Mouse (Mus musculus): Measurements from ENCODE around the gene Arhgef7.
A peak's percentile ranks its signal among the peaks of the same experiment; 100 is the strongest.

Gene Arhgef7

DNA sequence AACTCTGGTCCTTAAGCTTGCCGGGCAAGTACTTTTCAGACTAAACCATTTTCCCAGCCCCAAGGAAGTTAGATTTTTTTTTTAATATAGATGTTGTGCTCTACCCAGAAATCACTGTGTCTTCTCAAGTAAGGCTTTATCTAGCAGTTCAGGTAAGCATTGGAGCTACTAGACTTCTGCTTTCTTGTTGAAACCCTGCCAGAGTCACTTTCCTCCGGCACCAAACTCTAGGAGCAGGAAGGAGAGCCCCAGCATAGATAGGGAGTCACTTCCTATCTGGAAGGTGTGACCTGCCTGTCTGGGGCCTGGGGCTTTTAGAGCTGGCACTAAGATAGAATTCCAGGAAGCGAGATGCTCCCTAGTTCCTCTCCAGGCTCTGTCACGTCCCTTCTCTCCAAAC, 10.3 kb upstream of the Arhgef7 start:
- no peak for DNase-seq (ENCODE audit: low read depth, low spot score)

DNA sequence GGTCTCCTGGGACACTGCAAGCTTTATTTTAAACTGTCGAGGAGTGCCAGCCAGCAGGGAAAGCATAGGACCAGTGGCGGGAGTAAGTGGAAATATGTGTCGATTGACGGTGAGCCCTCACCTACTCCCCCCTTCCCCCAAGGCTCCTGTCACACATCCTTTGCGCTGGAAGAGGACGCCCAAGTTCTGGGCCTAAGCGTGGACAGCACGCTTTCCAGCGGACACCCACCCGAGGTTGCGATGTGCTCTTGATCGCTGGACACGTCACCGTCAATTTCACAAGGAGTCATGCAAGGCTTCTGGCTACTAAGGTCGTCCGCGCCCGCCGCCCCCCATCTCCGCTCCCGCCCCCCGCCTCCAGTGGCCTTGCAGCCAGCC, 259 bp upstream of the Arhgef7 start:
- DNase-seq (ENCODE audit: low read depth, low spot score) = peak; percentile 13

DNA sequence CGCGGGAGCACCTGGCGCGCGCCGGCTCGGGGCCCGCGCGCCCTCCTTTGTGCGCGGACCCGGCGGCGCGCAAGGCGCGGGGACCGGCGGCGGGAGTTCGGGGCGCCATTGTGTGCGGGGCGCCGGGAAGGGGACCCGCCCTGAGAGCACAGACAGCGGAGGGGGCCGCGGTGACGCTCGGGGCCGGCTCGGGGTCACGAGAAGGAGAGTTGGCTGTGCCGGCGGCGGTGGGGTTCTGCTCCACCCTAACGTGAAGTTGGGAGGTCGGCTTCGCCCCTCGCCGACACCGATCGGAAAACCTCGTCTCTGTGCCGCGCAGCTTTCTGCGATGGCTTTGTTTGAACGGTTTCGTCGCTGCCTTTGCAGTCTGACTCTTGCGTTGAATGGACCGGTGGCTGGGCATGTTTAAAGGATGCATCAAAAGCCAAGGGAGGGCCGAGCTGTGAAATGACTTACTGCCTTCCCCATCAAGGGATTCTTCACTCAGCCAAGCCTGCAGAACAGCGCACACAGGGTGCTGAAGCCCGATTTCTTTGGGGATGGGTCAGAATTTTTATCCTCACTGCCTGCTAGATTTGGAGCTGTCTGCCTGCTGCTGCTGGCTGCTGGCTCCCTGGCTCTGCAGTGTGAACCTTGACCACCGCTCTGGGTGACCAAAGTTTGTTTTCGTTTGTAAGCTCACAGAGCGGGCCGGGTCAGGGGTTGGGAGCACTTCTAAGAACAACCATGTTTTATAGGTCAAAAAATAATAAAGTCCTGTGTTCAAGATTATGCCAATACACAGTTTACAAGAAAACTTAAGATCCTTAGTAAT, 1.2 kb downstream of the Arhgef7 start:
- peak; percentile 24 for DNase-seq (ENCODE audit: low read depth, low spot score)

DNA sequence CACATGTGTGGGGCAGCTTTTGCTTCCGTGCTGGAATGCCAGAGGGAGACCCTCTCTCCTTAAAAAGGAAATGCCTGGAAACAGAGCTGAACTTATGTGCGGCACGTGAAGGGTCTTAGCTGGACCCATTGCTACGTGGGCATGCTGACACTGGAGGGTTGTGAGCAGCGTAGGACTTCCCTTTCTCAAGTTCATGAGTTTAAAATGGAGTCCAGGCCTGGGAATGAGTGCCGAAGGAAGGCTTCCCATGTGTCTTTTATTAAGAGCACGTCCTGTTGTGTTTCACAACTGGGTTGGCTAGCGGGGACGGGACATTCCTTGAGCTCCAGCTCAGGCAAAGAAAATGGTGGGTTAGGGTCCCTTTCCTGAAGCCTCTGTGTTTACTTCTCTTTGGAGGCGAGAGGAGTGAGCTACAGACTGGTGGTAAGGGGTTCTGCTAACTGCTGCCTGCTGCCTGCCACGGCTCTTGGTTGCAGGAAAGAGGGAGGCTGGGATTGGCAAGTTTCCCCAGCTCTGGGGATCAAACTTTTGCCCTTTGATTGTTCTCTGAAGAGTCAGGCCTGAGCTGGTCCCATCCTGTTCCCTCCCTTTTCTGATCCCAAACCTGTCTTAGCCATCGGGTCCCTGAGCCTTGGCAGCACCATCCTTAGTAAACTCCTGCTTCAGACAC, 2.9 kb downstream of the Arhgef7 start:
- DNase-seq (ENCODE audit: low read depth, low spot score) = no peak

DNA sequence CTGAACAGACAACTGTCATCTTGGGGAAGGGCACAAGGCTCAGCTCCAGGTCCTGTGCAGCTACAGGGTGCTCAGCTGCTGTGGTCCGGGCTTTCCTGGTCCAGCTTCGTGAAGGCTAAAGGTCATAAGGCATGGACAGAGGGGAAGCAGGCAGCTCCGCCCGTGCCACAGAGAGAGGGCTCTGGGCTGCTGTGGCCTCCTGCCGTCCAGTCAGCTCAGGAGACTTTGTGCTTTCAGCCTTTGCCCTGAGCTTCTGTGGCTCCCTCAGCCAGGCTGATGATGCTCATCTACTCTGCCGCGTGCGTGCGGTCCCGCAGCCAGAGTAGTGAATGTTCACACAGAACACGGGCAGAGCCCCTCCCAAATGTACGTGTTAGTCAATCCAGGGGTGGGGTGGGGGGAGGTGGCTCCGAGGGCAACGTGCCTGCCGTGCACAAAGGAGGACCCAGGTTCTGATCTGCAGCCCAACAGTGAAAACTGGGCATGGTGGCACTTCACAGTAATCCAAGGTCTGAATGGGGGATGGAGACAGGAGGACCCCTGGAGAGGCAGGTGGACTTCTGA, 8.2 kb downstream of the Arhgef7 start:
- no peak for DNase-seq (ENCODE audit: low read depth, low spot score)

DNA sequence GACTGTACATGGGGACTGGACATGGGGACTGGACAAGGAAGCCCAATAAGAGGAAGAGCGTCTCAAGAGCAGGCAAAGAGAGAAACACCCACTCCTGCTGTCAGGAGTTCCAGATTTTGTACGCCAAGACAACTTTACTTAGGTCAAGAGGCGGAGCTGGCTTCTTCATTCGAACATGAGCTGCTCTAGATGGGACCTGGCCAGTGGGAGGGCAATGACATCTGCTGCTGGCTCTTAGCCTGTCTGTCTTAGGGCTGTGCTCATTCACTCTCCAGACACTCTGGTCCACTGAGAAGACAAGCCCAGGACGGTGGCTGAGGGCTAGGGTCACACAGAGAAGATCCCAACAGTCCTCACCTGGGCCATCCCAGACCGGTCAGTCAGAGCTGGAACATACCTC, 9.6 kb downstream of the Arhgef7 start:
- DNase-seq (ENCODE audit: low read depth, low spot score) = no peak

DNA sequence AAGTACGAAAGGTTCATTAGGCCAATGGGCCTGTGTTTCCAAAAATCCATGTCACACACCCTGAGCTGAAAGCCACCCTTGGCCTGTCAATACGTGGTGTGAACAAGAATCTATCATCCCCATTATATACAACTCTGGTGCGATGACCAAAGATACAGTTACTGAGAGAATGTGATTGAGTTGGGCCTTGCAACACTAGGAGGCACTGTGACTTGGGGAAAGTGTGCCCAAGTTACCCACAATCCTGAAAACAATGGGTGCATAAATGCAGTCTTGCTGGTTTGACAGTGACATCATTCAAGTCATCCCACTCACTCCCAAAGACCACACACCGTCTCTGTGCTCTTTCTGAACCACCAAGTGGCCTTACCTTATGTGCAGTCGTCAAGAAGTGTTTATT, 11.6 kb downstream of the Arhgef7 start:
- DNase-seq (ENCODE audit: low read depth, low spot score) = no peak

DNA sequence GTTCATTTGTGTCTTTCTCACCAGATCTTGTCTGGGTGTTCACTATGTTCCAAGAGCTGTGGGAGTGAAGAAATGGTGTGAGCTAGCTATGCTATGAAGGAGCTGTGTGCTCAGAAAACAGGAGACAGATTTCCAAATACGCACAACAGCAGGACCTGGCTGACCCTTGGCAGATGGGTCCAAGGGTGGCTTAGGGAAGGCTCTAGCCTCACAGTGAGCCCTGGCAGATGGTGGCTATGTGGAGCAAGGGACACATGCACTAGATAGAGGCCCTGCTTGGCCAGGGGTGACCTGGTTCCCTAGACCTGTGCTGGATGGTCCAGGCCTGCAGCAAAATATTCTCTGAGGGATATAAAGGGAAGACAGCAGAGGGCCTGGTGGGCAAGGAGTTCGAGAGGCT, 13.3 kb downstream of the Arhgef7 start:
- no peak for DNase-seq (ENCODE audit: low read depth, low spot score)

DNA sequence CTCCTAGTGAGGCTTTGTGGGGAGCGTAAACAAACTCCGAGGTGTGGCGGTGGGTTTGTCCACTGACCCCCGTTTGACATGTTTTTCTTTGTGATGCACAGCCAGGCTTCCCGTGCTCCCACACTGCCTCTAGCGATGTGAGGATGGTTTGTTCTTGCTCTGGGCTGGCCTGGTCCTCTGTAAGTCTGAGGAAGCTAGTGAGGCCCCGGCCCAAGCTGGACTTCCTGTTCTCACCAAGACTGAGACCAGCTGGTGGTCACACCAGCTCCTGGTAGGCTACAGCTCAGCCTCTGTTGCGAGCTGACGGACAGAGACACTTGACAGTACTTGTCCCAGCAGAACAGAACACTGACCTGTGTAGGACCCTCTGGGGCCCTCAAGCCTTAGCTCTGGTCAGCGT, 16.1 kb downstream of the Arhgef7 start:
- DNase-seq (ENCODE audit: low read depth, low spot score) = no peak

DNA sequence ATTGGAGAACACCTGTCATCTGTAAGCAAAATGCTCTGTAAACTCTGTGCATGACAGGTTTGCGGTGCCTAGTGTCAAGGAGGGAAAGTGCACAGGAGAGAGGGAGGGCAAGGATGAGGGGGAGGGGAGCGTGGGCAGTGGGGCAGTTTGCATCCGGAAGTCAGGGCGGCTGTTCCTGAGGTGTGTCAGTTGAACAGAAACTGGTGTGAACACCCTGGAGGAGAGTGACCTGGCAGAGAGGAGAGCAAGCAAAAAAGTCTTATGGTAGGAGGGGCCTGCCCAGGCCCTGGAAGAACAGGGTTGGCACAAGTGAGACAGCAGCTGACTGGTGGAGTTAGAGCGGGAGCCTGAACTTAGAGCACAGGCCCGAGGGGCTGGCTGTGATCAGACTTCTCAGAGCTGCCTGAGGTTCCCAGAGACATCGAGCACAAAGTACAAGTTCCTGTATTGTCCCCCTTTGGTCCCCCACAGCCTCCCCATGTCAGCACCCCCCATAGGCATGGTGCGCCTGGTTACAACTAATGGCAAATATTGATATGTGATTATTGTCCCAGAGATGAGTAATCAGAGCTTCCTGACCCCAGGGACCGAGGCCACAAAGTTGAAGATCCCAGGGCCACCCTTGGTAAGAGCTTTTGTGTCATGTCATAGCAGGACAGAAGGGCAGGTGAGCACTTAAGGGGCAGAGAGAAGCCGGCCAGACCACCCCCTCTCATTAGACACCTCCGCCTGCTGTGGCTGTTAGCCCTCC, 19.5 kb downstream of the Arhgef7 start:
- no peak for DNase-seq (ENCODE audit: low read depth, low spot score)

DNA sequence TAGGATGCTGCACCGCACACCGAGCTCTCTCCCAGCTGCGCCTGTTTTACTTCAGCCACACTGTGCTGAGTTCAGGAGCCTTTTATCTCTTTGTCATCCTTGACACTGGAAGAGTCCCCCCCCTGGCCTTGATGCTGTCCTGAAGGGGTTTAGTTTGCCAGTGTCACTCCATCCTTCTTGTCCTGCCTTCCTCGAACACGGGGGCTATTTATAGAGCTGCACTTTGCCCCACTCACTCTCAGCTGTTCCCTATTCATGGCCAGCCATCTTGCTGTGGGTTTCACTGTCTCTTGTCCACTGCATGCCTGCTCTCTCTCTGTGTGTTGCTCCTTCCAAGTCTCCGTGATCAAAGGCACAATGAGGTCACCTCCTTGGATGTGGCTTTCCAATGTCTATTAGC, 22.0 kb downstream of the Arhgef7 start:
- no peak for DNase-seq (ENCODE audit: low read depth, low spot score)

DNA sequence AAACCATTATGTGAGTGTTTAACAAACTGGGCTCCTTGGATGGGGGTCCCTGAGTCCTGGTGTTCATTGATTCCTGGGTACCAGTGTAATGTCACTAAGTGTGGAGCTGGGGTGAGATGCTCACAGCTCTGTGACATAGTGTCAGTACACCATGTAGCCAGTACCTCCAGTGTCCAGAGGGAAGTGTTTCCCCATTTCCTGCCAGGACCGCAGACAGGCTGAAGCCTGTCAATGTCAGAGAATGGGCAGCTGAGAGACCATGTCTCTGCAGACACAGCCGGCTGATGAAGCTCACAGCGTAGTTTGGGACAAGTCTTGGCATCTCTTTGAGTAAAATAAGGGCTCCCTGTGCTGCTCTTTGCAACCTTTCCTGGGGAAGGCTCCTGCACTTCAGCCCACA, 24.8 kb downstream of the Arhgef7 start:
- DNase-seq (ENCODE audit: low read depth, low spot score) = no peak

DNA sequence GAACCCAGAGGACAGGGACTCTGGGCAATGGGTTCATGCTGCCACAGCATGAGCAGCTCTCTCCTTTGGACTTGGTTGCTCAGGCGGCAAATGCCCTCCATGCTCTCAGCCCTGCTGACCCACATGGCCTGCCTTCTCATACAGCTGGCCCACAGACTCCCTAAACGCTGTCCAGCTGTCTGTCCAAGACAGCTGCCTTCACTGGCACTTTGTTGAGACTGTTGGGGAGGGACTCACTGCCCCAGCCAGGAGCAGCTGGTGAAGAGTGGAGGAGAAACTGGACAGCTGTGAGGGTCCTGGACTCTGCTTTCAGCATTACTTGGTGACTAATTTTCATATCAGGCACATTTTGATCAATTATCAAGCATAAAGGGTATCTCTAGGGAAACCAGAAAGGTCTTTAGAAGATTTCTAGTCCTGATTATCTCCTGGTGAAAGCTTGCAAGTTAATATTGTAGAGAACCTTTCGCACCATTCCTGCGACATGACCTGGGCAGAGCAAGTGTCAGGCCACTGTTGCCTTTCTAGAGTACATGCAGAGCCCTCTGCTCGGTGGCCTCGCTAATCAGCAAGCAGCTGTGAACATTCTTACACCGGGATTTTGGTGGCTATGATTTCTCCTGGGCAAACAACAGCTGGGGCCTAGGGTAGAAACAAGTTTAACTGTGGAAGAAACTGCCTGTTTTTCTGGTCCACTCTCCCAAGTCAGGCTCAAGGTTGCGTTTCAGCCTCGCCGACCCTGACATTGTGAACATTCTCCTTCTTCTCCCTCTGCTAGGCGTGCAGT, 25.8 kb downstream of the Arhgef7 start:
- DNase-seq (ENCODE audit: low read depth, low spot score) = no peak

DNA sequence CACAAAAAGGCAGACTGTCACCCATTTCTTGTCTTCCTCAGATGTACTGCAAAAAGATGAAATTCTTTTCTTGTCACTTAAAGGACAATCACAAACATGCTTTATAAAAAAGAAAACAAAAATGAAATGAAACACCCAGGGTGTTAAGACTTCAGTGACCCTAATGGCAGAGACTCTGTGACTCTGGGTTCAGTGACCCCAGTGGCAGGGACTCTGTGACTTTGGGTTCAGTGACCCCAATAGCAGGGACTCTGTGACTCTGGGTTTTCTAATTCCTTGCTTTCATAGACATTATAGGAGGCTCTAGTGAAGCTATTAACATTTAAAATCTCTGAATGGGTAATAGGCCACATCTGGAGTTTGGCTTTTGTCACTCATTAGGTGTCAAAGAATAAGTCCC, 27.2 kb downstream of the Arhgef7 start:
- no peak for DNase-seq (ENCODE audit: low read depth, low spot score)

DNA sequence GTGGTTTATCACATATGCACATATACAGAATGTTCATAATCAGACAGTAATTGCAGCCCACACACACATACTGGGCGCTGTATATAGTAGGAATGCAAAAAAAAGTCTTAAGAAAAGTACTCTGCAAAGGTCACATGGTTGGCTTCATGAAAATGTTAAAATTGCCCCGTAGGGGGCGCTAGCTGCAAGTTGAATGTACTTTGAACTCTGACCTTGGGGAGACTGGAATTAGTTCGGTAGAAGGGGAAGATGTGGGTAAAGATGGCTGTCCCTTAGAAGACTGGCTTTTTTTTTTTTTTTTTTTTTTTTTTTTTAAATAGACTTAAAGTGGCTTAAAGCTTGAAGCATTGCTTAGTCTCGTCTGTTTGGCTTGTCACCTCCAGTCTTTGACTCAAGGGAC, 28.4 kb downstream of the Arhgef7 start:
- peak; percentile 61 for DNase-seq (ENCODE audit: low read depth, low spot score)

DNA sequence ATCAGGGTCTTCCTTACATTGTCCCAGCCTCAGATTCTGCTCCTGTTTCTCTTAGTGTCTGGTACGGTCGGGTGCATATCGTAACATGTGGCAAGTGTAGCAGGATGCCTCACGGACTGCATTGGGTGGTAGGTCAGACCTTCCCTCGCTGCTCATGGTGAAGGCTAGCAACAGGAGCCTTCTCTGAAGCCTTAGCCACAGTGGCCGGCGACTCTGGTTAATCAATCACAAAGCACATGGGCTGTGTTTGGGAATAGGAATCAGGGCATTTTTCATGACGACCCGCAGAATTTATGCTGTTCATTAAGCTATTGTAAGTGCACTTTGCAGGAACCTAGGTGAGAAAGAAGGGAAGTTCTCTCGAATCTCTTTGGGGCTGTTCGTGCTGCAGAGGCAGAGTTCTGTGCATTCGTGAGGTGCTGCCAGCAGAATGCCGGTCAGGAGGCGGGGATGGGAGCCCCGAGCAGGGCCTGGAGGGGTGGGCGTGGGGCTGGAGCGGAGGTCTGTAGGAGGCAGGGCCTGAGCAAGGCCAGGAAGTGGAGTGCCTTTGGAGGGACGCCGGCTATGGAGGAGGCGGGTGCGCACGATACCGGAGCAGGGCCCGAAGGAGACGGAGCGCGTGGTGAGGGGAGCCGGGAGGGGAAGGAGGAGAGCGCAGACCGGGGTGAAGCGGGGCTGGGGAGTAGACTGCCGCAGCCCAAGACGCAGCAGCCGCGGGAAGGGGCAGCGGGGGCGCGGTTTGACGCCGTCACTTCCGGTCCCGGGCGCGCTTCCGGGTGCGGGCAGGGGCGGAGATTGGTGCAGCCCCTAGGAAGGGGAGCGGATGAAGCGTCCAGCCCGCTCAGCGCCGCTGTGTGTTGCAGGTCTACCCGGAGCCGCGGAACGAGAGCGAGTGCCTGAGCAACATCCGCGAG, 30.3 kb downstream of the Arhgef7 start:
- peak; percentile 83 for DNase-seq (ENCODE audit: low read depth, low spot score)

DNA sequence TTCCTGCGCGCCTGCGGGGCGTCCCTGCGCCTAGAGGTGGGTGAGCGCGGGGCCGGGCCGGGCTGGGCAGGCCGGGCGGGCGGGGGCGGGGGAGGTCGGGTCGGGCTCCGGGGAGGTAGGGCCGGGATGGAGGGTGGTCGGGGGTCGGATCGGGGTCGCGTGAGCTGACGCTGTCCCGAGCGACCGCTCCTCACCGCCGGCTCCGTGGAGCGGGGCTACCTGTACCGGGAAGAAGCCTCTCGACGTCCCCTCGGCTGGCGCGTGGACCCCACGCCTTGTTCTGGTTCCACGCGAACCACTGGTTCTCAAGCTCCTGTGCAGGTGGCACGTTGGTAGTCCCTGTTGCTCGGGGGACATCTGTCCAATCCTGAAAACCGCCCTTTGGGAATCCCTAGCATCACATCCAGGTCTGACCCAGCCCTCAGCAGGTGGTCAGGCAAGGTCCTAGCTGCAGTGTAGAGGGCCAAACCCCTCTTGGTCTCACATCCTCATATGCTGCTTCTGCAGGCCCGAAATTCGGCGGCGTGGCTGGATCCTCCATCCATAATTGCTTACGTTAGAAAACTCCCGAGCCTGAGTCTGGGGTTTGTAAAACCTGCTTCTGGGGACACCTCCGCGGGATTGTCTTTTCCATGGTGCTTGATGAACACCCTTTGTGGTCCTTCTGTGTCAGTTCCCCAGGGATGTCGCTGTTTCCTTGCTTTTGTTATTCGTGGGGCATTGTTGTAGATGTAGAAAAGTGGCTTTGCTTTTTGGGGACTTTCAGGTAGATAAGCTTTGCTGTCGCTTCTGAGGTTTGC, 31.2 kb downstream of the Arhgef7 start:
- DNase-seq (ENCODE audit: low read depth, low spot score) = peak; percentile 11

DNA sequence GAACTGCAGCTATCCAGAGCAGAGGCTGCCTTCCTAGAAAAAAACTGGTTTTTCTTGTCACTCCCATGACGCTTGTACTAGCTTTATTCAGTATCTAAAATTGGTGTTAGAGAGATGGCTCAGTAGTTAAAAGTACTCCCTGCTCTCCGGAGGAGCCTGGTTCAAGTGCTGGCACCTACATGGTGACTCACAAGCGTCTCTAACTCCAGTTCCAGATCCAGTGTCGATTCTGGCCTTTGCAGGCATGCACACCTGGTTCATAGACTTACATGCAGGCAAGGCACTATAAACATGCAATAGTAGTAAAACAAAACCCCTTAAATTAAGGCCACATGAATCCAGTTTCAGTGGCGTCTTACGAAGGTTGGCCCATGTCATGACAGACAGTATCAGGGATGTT, 34.0 kb downstream of the Arhgef7 start:
- DNase-seq (ENCODE audit: low read depth, low spot score) = no peak

DNA sequence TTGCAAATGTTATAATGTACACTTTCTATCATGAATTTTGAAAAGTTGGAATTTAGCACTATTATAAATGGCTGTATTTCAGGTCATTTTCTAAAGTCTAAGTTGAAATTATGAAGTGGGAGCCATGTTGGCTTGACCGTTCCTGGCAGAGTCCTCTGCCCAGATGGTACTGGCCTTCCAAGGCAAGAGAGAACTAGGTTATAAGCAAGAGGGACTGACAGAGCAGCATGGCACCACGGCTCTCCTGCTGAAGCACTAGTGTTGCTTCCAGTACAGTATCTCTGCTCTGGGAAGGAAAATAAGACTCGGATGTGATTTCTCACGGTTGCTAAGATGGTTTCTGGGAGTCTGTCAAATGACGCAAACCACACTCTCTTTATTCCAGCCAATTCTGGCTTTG, 34.5 kb downstream of the Arhgef7 start:
- no peak for DNase-seq (ENCODE audit: low read depth, low spot score)

DNA sequence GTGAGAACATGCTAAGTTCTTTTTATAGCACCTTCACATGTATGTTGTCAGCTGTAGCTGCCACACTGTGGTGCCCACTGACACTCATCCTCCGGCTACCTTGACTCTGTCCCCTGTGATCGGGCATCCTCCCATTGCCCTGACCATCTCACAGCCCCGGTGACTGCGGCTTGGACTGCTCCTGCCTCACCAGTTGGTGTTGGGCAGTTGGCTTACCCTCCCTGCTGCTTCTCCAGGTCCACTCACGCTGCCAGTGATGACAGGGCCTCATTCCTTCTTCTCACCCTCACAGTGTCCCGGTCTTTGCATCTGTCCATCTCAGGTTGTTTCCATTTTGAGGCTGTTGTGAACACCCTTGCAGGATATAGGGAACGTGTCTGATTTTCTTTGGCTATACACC, 35.3 kb downstream of the Arhgef7 start:
- no peak for DNase-seq (ENCODE audit: low read depth, low spot score)

Data from WW6 (cell line).